Mouse (Mus musculus) testis, adult 2 months (tissue): ENCODE results near the gene Gm5485. TPM values are rescaled to one million over a fixed set of nuclear protein-coding genes. Genes with fewer than 3 reads are reported as not detected.

Experiments used
- H3K27ac ChIP-seq: fragments of 200-500 bp; 2 replicates; pipeline ENCODE4 v1.5.1; 2012; ENCODE audit warnings: low read depth, low read length; ENCODE audit not compliant: control insufficient read depth, insufficient read depth
- H3K27me3 ChIP-seq: fragments of 200-500 bp; 2 replicates; pipeline ENCODE4 v1.6.1; 2012; ENCODE audit warnings: mild to moderate bottlenecking, low read length, moderate library complexity; ENCODE audit not compliant: control insufficient read depth, insufficient read depth
- H3K36me3 ChIP-seq: fragments of 200-500 bp; 2 replicates; pipeline ENCODE4 v1.6.1; 2012; ENCODE audit warnings: mild to moderate bottlenecking, low read length; ENCODE audit not compliant: control insufficient read depth, insufficient read depth
- H3K4me1 ChIP-seq: fragments of 200-500 bp; 2 replicates; pipeline ENCODE4 v1.6.1; 2012; ENCODE audit warnings: low read length; ENCODE audit not compliant: control insufficient read depth, insufficient read depth
- H3K4me3 ChIP-seq: fragments of 200-500 bp; 2 replicates; pipeline ENCODE4 v1.5.1; 2012; ENCODE audit warnings: low read depth, mild to moderate bottlenecking, low read length, moderate library complexity, mixed read lengths; ENCODE audit not compliant: control insufficient read depth
- CTCF ChIP-seq: fragments of 200-500 bp; IDR thresholded peaks from 2 replicates; pipeline ENCODE4 v1.5.1; 2012; ENCODE audit warnings: low read depth, mild to moderate bottlenecking, inconsistent platforms, low read length, moderate library complexity; ENCODE audit not compliant: control insufficient read depth, insufficient read depth, insufficient replicate concordance
- POLR2A ChIP-seq: fragments of 200-500 bp; IDR thresholded peaks from 2 replicates; pipeline ENCODE4 v1.6.1; 2012; ENCODE audit warnings: low read depth, mild to moderate bottlenecking, inconsistent platforms, low read length, moderate library complexity; ENCODE audit not compliant: control insufficient read depth
- polyA plus RNA-seq: library from polyadenylated mRNA; depleted of rRNA; stranded (reverse); fragments of >200 nt; gene quantifications from 2 replicates; pipeline ENCODE4 v1.2.3, GENCODE M21; 2012

Gene Gm5485
- polyA plus RNA-seq, 1 experiment: not detected

GRCm38 (mm10) chr16:48429427-48429826, 17.2 kb upstream of the Gm5485 start:
- no peak for TF ChIP-seq CTCF
- no peak for TF ChIP-seq POLR2A
- H3K36me3 ChIP-seq: no peaks in the 10 kb centered on the region
- H3K4me3 ChIP-seq: no peak overlapping the region
- H3K27ac ChIP-seq: no peak overlapping the region
- H3K4me1 ChIP-seq: no peaks in the 10 kb centered on the region; the same call in none of the 2 replicates
- no peaks in the 10 kb centered on the region for H3K27me3 ChIP-seq

- Histone ChIP-seq H3K36me3 (no peaks in the 10 kb centered on the region), H3K27ac (no peak overlapping the region), H3K27me3 (no peaks in the 10 kb centered on the region), H3K4me1 (no peaks in the 10 kb centered on the region), H3K4me3 (no peak overlapping the region)
- TF ChIP-seq POLR2A (no peak), CTCF (no peak)
Measured at GRCm38 (mm10) chr16:48424069-48424468, 11.9 kb upstream of the Gm5485 start.

- Histone ChIP-seq H3K27me3 (no peaks in the 10 kb centered on the region), H3K4me1 (no peaks in the 10 kb centered on the region), H3K4me3 (no peak overlapping the region), H3K27ac (no peak overlapping the region), H3K36me3 (no peaks in the 10 kb centered on the region)
- no peak for TF ChIP-seq CTCF
- TF ChIP-seq POLR2A: no peak
Measured at GRCm38 (mm10) chr16:48422501-48422900, 10.3 kb upstream of the Gm5485 start.

GRCm38 (mm10) chr16:48419035-48419434, 6.8 kb upstream of the Gm5485 start:
- Histone ChIP-seq H3K4me1 (no peaks in the 10 kb centered on the region), H3K27ac (no peak overlapping the region), H3K4me3 (no peak overlapping the region), H3K27me3 (no peaks in the 10 kb centered on the region), H3K36me3 (no peaks in the 10 kb centered on the region)
- TF ChIP-seq POLR2A: no peak

- Histone ChIP-seq H3K36me3 (no peaks in the 10 kb centered on the region), H3K4me3 (no peak overlapping the region), H3K4me1 (no peaks in the 10 kb centered on the region), H3K27me3 (no peaks in the 10 kb centered on the region), H3K27ac (no peak overlapping the region)
- TF ChIP-seq CTCF (no peak), POLR2A (no peak)
Measured at GRCm38 (mm10) chr16:48418557-48418956, 6.3 kb upstream of the Gm5485 start.

GRCm38 (mm10) chr16:48410125-48410524, 2.1 kb downstream of the Gm5485 start:
- Histone ChIP-seq H3K4me1 (no peaks in the 10 kb centered on the region), H3K36me3 (no peaks in the 10 kb centered on the region), H3K27me3 (no peaks in the 10 kb centered on the region), H3K4me3 (no peak overlapping the region), H3K27ac (no peak overlapping the region)
- TF ChIP-seq CTCF: no peak
- no peak for TF ChIP-seq POLR2A

- H3K4me3 ChIP-seq: no peak overlapping the region
- no peak overlapping the region for H3K27ac ChIP-seq
- H3K27me3 ChIP-seq: no peaks in the 10 kb centered on the region
- no peaks in the 10 kb centered on the region for H3K36me3 ChIP-seq
- no peaks in the 10 kb centered on the region for H3K4me1 ChIP-seq
- TF ChIP-seq CTCF (no peak), POLR2A (no peak)
Measured at GRCm38 (mm10) chr16:48409580-48409979, 2.6 kb downstream of the Gm5485 start.
